21 mouse cellular contexts compared by ENCODE assay signal in the genomic region with DNA sequence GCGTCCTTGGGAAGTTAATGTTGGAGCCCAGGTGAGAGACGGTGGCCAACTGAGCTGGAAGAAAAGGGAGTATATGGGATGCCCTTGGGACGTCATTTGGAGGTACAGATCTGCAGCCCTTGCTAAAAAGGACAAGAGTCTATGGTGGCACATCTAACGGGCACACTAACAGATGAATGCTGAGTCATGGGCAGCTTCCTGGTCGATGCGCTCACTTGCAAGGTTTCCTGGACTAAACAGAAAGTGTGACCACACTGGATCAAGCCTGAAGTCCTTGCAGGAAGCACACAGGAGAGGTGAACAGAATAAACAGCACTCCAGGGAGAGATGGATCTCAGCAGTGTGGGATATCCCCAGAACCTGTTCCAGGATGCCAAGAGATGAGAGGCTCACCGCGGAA.
"Had no signal": no experiment of that assay in that cellular context is flagged by ENCODE, and none has a peak within 500 bp of the region (broad histone marks: within the 10 kb centered on the region; RNA-seq: fewer than 3 reads in every experiment).

No protein-coding gene starts in this region.

- H3K36me3 ChIP-seq: liver, embryonic 15.5 days; midbrain, embryonic 15.5 days; neural tube, embryonic 15.5 days had no signal

- DNase-seq: kidney, adult 2 months; kidney, postnatal 25 days; layer of hippocampus, adult 9-11 months; lung, adult 18-20 months; lung, postnatal 14 days; right cerebral cortex, adult 18-20 months; right cerebral cortex, postnatal 14 days; right cerebral cortex, postnatal 4 days; thymus, adult 2 months; thymus, postnatal 14 days had no signal

- H3K27ac ChIP-seq: kidney, postnatal 0 days; left cerebral cortex, adult 2 months; liver, embryonic 15.5 days; macrophage; midbrain, embryonic 12.5 days; midbrain, embryonic 15.5 days; neural tube, embryonic 12.5 days; stomach, postnatal 0 days had no signal

- H3K9me3 ChIP-seq: liver, embryonic 15.5 days; midbrain, embryonic 12.5 days; midbrain, embryonic 15.5 days; neural tube, embryonic 12.5 days; neural tube, embryonic 15.5 days had no signal

- H3K4me3 ChIP-seq: layer of hippocampus, adult 2 months; left cerebral cortex, adult 2 months; liver, embryonic 15.5 days; midbrain, embryonic 12.5 days; midbrain, embryonic 15.5 days; neural tube, embryonic 12.5 days; neural tube, embryonic 15.5 days had no signal

- ATAC-seq: intestine, postnatal 0 days; midbrain, embryonic 15.5 days had no signal

- H3K27me3 ChIP-seq: liver, embryonic 15.5 days; midbrain, embryonic 12.5 days; midbrain, embryonic 15.5 days; neural tube, embryonic 12.5 days; neural tube, embryonic 15.5 days had no signal
